8 mouse cellular contexts compared by ENCODE assay signal in the genomic region with DNA sequence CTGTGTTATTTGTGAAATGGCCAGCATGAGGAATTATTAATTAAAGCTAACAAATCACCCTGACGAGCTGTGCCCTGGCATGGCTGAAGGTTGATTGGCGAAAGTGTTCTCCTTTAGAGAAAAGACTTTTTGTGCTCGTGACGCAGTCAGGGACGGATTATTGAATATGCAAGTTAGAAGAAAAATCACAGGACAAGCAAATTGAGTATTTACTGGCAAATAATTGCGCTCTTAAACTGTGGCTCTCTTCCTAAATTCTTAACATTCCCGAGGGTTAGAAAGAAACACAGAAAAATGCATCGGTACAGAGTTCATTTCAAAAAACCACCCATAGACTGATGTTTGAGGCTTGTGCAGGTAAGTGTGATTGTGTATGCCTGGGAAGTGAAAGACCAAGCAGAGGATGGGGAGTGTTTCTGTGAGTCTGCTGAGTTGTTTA.
A peak's percentile ranks its signal among the peaks of the same experiment; 100 is the strongest.
DNase-seq lines count a peak whose midpoint lies in the region; ATAC-seq and TF ChIP-seq lines count a peak whose summit lies in the region.

No protein-coding gene starts in this region.

- H3K4me1 ChIP-seq in hindbrain, embryonic 15.5 days (replicated peaks): 0 out of 2 replicates have a peak, but pooled peaks cover 5% of the 10 kb centered on the region
- H3K4me1 ChIP-seq in hindbrain, embryonic 11.5 days (replicated peaks; ENCODE audit: control insufficient read depth, insufficient read depth, low read length): no peaks in the 10 kb centered on the region
- peaks cover 0 to 2% of the 10 kb centered on the region in 2 experiments; a peak in 1 of 4 replicates for H3K4me1 ChIP-seq in CH12.LX (ENCODE audit: control insufficient read depth in 1 of 2, insufficient read depth in 2 of 2)
- peaks cover 9% of the 10 kb centered on the region for H3K4me1 ChIP-seq in embryonic facial prominence, embryonic 13.5 days
- peaks cover 11% of the 10 kb centered on the region for H3K4me1 ChIP-seq in limb, embryonic 12.5 days (replicated peaks)
- H3K4me1 ChIP-seq in midbrain, embryonic 15.5 days: 0 out of 2 replicates have a peak, but pooled peaks cover 3% of the 10 kb centered on the region

- H3K36me3 ChIP-seq in hindbrain, embryonic 15.5 days: no peaks in the 10 kb centered on the region
- no peaks in the 10 kb centered on the region for H3K36me3 ChIP-seq in hindbrain, embryonic 11.5 days (ENCODE audit: control insufficient read depth, insufficient read depth, low read length)
- H3K36me3 ChIP-seq in CH12.LX (replicated peaks in 1 of 2; ENCODE audit: control insufficient read depth in 1 of 2, insufficient read depth in 1 of 2, low read length in 1 of 2): no peaks in the 10 kb centered on the region
- no peaks in the 10 kb centered on the region for H3K36me3 ChIP-seq in embryonic facial prominence, embryonic 13.5 days
- no peaks in the 10 kb centered on the region for H3K36me3 ChIP-seq in limb, embryonic 12.5 days
- H3K36me3 ChIP-seq in midbrain, embryonic 15.5 days (replicated peaks): no peaks in the 10 kb centered on the region

- TF ChIP-seq EP300 in CH12.LX (IDR thresholded peaks at IDR 0.05; ENCODE audit: low read length): no peak

- no peak overlapping the region for H3K4me2 ChIP-seq in hindbrain, embryonic 15.5 days
- no peak overlapping the region for H3K4me2 ChIP-seq in hindbrain, embryonic 11.5 days (replicated peaks; ENCODE audit: low read depth, low read length)
- H3K4me2 ChIP-seq in CH12.LX (ENCODE audit: insufficient read depth, low read depth, poor library complexity, severe bottlenecking): peak overlapping the region; percentile 45; the same call in 1 of the 2 replicates
- H3K4me2 ChIP-seq in embryonic facial prominence, embryonic 13.5 days: peak overlapping the region; percentile 22
- peak overlapping the region; percentile 27; the same call in 1 of the 2 replicates for H3K4me2 ChIP-seq in limb, embryonic 12.5 days
- H3K4me2 ChIP-seq in midbrain, embryonic 15.5 days: no peak overlapping the region

- no peaks in the 10 kb centered on the region for H3K79me2 ChIP-seq in CH12.LX (replicated peaks; ENCODE audit: control insufficient read depth, extremely low read depth, insufficient read depth, poor library complexity, severe bottlenecking)

- in situ Hi-C loops in CH12.LX (cut with MboI; ENCODE audit: low pct_ligation_motif_present, low pct_unique_long_range_greater_than_20kb, low sequenced_read_pairs): no loop called here

- TF ChIP-seq POLR2A in CH12.LX (IDR thresholded peaks at IDR 0.05; ENCODE audit: low read depth, low read length): no peak

- ATAC-seq in hindbrain, embryonic 15.5 days (ENCODE audit: low FRiP score, low read depth): no peak
- ATAC-seq in hindbrain, embryonic 11.5 days (ENCODE audit: low FRiP score): no peak
- ATAC-seq in embryonic facial prominence, embryonic 13.5 days (ENCODE audit: insufficient number of reproducible peaks, insufficient read depth, low FRiP score, low TSS enrichment, low read depth): no peak
- ATAC-seq in limb, embryonic 12.5 days (ENCODE audit: insufficient number of reproducible peaks, insufficient read depth, low FRiP score, low TSS enrichment, low read depth): no peak
- ATAC-seq in midbrain, embryonic 15.5 days (replicated peaks): no peak

- H3K27ac ChIP-seq in hindbrain, embryonic 15.5 days (replicated peaks): 0 out of 2 replicates have a peak overlapping the region, but pooled peaks have one; percentile 15
- H3K27ac ChIP-seq in hindbrain, embryonic 11.5 days (ENCODE audit: low read depth, low read length): no peak overlapping the region
- no peak overlapping the region for H3K27ac ChIP-seq in CH12.LX (ENCODE audit: insufficient read depth, low read depth)
- H3K27ac ChIP-seq in embryonic facial prominence, embryonic 13.5 days: no peak overlapping the region
- H3K27ac ChIP-seq in limb, embryonic 12.5 days: peak overlapping the region; percentile 67; the same call in 1 of the 2 replicates
- no peak overlapping the region for H3K27ac ChIP-seq in midbrain, embryonic 15.5 days

- no peaks in the 10 kb centered on the region for H3K27me3 ChIP-seq in hindbrain, embryonic 15.5 days
- H3K27me3 ChIP-seq in hindbrain, embryonic 11.5 days (ENCODE audit: control insufficient read depth, insufficient read depth, low read length): no peaks in the 10 kb centered on the region
- H3K27me3 ChIP-seq in CH12.LX (replicated peaks): no peaks in the 10 kb centered on the region
- H3K27me3 ChIP-seq in embryonic facial prominence, embryonic 13.5 days: no peaks in the 10 kb centered on the region
- H3K27me3 ChIP-seq in limb, embryonic 12.5 days: no peaks in the 10 kb centered on the region
- H3K27me3 ChIP-seq in midbrain, embryonic 15.5 days (replicated peaks): no peaks in the 10 kb centered on the region

- no peak overlapping the region for H3K9ac ChIP-seq in hindbrain, embryonic 15.5 days
- no peak overlapping the region for H3K9ac ChIP-seq in hindbrain, embryonic 11.5 days (ENCODE audit: low read depth, low read length)
- H3K9ac ChIP-seq in CH12.LX (ENCODE audit: insufficient read depth, low read depth): no peak overlapping the region
- no peak overlapping the region for H3K9ac ChIP-seq in embryonic facial prominence, embryonic 13.5 days
- no peak overlapping the region for H3K9ac ChIP-seq in limb, embryonic 12.5 days (replicated peaks)
- no peak overlapping the region for H3K9ac ChIP-seq in midbrain, embryonic 15.5 days

- dilution Hi-C loops in CH12.LX (cut with MboI; ENCODE audit: extremely low pct_ligation_motif_present, extremely low pct_unique_long_range_greater_than_20kb, low sequenced_read_pairs): no loop called here

- TF ChIP-seq RAD21 in CH12.LX (IDR thresholded peaks at IDR 0.05; ENCODE audit: low read depth, low read length): no peak

- WGBS in hindbrain, embryonic 15.5 days: 58% methylated on average over 8 of the region's 8 CpGs
- 72% methylated on average over 8 of the region's 8 CpGs for WGBS in hindbrain, embryonic 11.5 days
- WGBS in embryonic facial prominence, embryonic 13.5 days: 45% methylated on average over 8 of the region's 8 CpGs
- WGBS in limb, embryonic 12.5 days: 46% methylated on average over 8 of the region's 8 CpGs
- 69% methylated on average over 8 of the region's 8 CpGs for WGBS in midbrain, embryonic 15.5 days

- TF ChIP-seq CTCF in CH12.LX (conservative IDR thresholded peaks at IDR 0.05 in 1 of 2, IDR thresholded peaks at IDR 0.05 in 1 of 2; ENCODE audit: low read depth in 2 of 2, low read length in 2 of 2): no peak

- no peaks in the 10 kb centered on the region for H3K9me3 ChIP-seq in hindbrain, embryonic 15.5 days
- no peaks in the 10 kb centered on the region for H3K9me3 ChIP-seq in hindbrain, embryonic 11.5 days (ENCODE audit: control insufficient read depth, low read length)
- H3K9me3 ChIP-seq in CH12.LX (replicated peaks; ENCODE audit: low read length): no peaks in the 10 kb centered on the region
- no peaks in the 10 kb centered on the region for H3K9me3 ChIP-seq in embryonic facial prominence, embryonic 13.5 days
- H3K9me3 ChIP-seq in limb, embryonic 12.5 days: no peaks in the 10 kb centered on the region
- H3K9me3 ChIP-seq in midbrain, embryonic 15.5 days: no peaks in the 10 kb centered on the region

- DNase-seq in hindbrain, embryonic 11.5 days (ENCODE audit: low spot score): no peak
- DNase-seq in CH12.LX (ENCODE audit: extremely low read depth): no peak
- no peak for DNase-seq in adrenal gland, adult 2 months
- no peak for DNase-seq in right cerebral cortex, adult 18-20 months

- no peak overlapping the region for H3K4me3 ChIP-seq in hindbrain, embryonic 15.5 days
- H3K4me3 ChIP-seq in hindbrain, embryonic 11.5 days (ENCODE audit: low read depth, low read length): no peak overlapping the region
- H3K4me3 ChIP-seq in CH12.LX (replicated peaks in 1 of 3; ENCODE audit: low read depth in 2 of 3, low read length in 2 of 3, poor library complexity in 1 of 3): no peak overlapping the region
- no peak overlapping the region for H3K4me3 ChIP-seq in embryonic facial prominence, embryonic 13.5 days
- H3K4me3 ChIP-seq in limb, embryonic 12.5 days (replicated peaks): no peak overlapping the region
- no peak overlapping the region for H3K4me3 ChIP-seq in midbrain, embryonic 15.5 days

TF ChIP-seq in CH12.LX, 34 proteins besides CTCF, POLR2A, EP300 and RAD21:
- no peak for TF ChIP-seq SIN3A (IDR thresholded peaks at IDR 0.05; ENCODE audit: low read length)
- TF ChIP-seq ZC3H11A (IDR thresholded peaks at IDR 0.05; ENCODE audit: low read depth, low read length): no peak
- no peak for TF ChIP-seq ZNF384 (IDR thresholded peaks at IDR 0.05; ENCODE audit: low read depth, low read length)
- TF ChIP-seq NRF1 (IDR thresholded peaks at IDR 0.05; ENCODE audit: low read depth, low read length): no peak
- TF ChIP-seq CHD1 (IDR thresholded peaks at IDR 0.05; ENCODE audit: low read depth, low read length): no peak
- no peak for TF ChIP-seq KAT2A (IDR thresholded peaks at IDR 0.05; ENCODE audit: insufficient replicate concordance, low read length)
- TF ChIP-seq USF1 (IDR thresholded peaks at IDR 0.05; ENCODE audit: low read depth, low read length): no peak
- TF ChIP-seq MYC (IDR thresholded peaks at IDR 0.05; ENCODE audit: low read depth, low read length): no peak
- TF ChIP-seq ZMIZ1 (IDR thresholded peaks at IDR 0.05; ENCODE audit: low read depth, low read length): no peak
- TF ChIP-seq GABPA (IDR thresholded peaks at IDR 0.05; ENCODE audit: insufficient replicate concordance, low read depth, low read length): no peak
- TF ChIP-seq USF2 (conservative IDR thresholded peaks at IDR 0.05; ENCODE audit: low read depth, low read length): no peak
- TF ChIP-seq JUN (IDR thresholded peaks at IDR 0.05; ENCODE audit: insufficient read depth, low read depth, low read length): no peak
- TF ChIP-seq MAFK (IDR thresholded peaks at IDR 0.05; ENCODE audit: insufficient replicate concordance, low read length): no peak

Comparison
In these comparisons a context has a peak if more than half of its experiments do, and no peak if none do; other contexts are left out.
1. H3K27ac ChIP-seq: peak in hindbrain, embryonic 15.5 days (single experiment) and limb, embryonic 12.5 days (single experiment); none in hindbrain, embryonic 11.5 days (single experiment), CH12.LX (single experiment), embryonic facial prominence, embryonic 13.5 days (single experiment) and midbrain, embryonic 15.5 days (single experiment).
2. H3K4me2 ChIP-seq: peak in CH12.LX (single experiment), embryonic facial prominence, embryonic 13.5 days (single experiment) and limb, embryonic 12.5 days (single experiment); none in hindbrain, embryonic 15.5 days (single experiment), hindbrain, embryonic 11.5 days (single experiment) and midbrain, embryonic 15.5 days (single experiment).